Mouse (Mus musculus) c-Kit-negative CD71-positive TER-119-positive erythroid progenitor cells, embryonic 14.5 days (primary cell): ENCODE data around the gene Gm10309.

Experiments used
- DNase-seq: peaks from one replicate; pipeline ENCODE4 v3.0.0-alpha.2; 2013; ENCODE audit warnings: low read depth, low spot score

Gm10309 gene

DNA sequence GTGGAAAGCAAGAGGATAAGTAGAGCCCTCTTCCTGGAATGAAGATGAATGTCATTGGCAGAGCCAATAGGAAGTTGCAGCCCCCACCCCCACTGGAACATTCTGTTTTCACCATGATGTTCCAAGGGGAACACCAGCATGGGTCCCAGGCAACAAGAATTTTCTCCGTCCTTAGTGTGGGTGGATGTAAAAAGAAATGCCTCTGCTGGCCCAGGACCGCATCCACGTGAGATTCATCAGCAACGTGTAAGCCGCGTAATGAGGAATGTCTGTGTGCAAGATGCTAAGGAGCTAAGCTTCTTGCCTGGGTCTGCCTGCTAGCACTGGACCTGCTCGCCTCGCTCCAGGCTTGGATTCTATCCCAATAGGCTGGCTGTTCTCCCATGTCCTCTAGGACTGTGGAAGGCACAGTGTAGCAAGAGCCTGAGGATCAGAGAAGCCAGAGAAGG lies at the start of gene Gm10309:
TSS of gene Gm10309 (minus strand) at position 50 of the 449 bp plus-strand sequence.
- no peak for DNase-seq

DNA sequence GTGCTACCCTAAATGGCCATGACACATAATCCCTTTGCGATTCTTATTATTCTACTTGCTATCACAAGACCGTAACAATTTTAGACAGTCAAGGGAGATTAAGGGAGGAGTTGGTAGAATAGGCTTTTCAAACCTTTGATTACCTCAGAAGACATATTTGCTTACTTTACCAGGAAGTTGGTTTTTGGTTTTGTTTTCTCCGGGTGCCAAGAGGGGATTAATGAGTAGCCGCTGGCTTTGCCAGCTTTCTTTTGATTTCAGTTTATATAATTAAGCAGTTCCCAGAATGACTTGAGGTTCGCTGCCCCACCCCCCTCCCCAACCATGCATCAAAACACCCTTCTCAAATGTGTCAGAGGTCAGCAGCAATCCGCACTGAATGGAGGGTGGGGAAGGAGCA lies 47.0 kb upstream of the Gm10309 start:
- no peak for DNase-seq

DNA sequence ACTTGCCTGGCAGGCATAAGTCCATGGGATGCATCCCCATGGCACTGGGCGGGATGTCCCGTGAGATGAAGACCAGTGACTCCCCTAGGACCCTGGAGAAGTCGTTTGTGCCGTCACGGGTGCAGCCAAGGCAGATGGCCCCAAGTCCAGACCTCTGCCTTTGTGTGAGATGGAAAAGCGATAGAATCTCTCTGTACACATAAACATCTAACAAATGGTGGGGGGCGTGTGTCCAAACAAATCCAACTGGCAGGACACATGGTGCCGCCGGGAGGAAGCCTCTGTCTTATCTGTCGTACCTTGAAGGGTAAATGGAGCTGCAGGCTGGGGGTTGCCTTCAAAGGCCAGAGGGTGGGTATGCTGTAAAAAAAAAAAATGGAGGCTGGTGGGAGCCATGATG lies 46.5 kb upstream of the Gm10309 start:
- DNase-seq, result no peak

GRCm38 (mm10) chr17:86549128-86549527 lies 44.1 kb upstream of the Gm10309 start:
- DNase-seq, result no peak

DNA sequence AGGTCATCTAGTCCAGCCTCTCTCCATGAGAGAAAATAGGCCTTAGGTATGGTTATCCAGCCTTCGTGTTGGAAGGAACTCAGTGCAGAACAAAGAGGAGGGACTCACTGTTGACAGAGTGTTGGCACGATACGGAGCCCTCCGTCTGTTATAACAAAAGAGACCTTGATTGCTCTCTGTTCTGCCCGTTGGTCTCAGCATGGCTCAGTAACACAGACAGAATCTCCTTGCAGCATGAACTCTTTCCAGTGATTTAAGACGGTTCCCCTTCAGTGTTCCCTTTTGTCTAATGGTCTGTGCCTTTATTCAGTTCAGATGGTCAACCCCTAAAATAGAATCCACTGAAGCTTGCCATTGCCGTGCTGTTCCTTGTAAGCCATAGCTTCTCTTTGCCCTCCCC lies 41.5 kb upstream of the Gm10309 start:
- DNase-seq, result no peak

GRCm38 (mm10) chr17:86539881-86540430 lies 34.9 kb upstream of the Gm10309 start:
- no peak for DNase-seq

- peak; percentile 36 for DNase-seq
Observed at GRCm38 (mm10) chr17:86535827-86536656, 31.0 kb upstream of the Gm10309 start.

- no peak for DNase-seq
Observed at GRCm38 (mm10) chr17:86535096-86535495, 30.1 kb upstream of the Gm10309 start.

DNA sequence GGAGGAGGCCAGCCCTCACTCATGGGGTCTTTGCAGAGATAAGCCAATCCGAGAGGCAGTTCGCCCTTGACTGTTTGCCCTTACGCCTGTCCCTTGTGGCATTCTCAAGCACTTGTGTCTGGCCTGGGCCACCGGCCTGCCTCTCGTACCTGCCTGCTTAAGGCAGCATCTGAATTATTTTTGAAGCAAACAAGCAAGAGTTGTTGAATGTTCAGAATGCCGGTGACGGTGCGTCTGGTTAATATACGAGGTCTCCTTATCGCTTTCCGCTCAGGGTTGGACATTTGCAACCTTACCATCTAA lies 28.5 kb upstream of the Gm10309 start:
- no peak for DNase-seq

- DNase-seq, result no peak
Observed at GRCm38 (mm10) chr17:86532783-86533548, 27.9 kb upstream of the Gm10309 start.

DNA sequence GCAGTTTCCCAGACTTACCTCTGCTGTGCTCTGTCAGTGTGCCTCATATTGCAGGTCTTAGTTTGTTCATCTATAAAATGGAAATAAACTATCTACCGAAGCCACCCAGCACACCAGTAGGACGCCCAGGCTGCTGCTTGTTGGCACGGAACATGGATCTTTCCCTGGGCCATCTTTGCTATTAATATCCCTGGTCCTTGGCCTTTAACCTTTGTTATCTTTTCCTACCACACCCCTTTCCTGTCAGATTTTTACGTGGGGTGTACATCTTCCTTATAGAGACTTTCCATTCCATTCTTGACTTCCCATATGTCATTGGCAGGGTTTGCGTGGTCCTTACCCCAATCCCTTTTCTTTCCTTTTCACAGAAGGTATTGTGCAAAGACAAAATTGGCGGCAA lies 26.2 kb upstream of the Gm10309 start:
- no peak for DNase-seq

- DNase-seq, result no peak
Observed at GRCm38 (mm10) chr17:86529411-86529810, 24.4 kb upstream of the Gm10309 start.

- no peak for DNase-seq
Observed at GRCm38 (mm10) chr17:86529003-86529402, 24.0 kb upstream of the Gm10309 start.

GRCm38 (mm10) chr17:86527298-86527697 lies 22.3 kb upstream of the Gm10309 start:
- no peak for DNase-seq

- DNase-seq, result no peak
Observed at GRCm38 (mm10) chr17:86526016-86526415, 21.0 kb upstream of the Gm10309 start.

- DNase-seq, result no peak
Observed at GRCm38 (mm10) chr17:86525075-86525474, 20.0 kb upstream of the Gm10309 start.

DNA sequence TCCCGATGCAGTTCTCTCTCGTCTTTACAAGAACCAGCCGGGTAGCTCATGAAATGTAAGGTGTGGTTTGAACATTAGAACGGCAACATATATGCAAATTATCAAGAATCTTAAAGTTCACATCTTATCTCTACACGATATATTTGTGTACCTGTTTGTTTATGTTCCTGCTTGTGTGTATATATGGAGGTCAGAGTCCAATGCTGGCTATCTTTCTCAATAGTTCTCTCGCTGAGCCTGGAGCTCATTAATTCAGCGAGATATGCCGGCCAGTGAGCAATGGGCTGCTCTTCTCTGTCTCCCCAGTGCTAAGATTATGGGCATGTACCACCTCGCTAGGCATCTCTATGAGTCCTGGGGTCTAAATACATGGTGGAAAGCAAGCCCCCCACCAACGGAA lies 18.8 kb upstream of the Gm10309 start:
- DNase-seq, result no peak

- DNase-seq, result no peak
Observed at GRCm38 (mm10) chr17:86523374-86523773, 18.3 kb upstream of the Gm10309 start.

GRCm38 (mm10) chr17:86522649-86523048 lies 17.6 kb upstream of the Gm10309 start:
- DNase-seq, result no peak

DNA sequence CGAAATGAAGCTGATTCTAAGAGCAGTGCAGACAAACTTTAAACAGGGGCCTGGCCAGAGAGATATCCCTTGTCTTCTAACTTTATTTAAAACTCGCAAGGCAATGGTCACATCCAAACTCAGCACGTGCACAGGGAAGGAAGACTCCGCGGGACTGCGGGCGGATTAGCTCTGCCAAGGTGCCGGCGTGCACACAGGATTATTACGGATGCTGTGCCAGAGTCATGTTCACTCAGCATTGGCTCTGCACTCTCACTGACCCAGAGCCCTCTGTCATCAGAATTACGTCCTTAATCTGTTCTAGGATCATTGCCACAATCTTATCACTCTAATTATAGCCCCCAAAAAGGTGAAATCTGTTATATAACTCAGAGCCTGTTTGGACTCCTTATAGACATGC lies 16.2 kb upstream of the Gm10309 start:
- DNase-seq, result no peak

- DNase-seq, result no peak
Observed at GRCm38 (mm10) chr17:86518604-86519003, 13.6 kb upstream of the Gm10309 start.

DNA sequence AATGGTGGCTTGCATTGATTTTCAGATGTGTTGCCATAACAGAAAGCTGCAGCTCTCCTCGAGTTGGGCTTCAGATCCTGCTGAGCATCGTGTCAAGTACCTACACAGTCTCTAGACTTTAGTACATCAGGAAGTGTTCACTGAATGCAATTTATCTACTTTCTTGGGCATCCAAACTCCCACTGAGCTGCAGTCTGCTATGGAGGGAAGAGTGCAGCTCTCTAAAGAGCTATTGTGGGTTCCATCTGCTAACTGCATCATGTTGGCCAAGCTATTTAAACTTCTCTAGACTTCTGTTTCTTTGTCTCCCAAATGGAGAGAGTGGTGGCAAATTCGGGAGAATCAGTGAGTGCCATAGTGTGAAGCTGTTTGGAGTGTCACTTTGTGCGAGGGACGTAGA lies 11.6 kb upstream of the Gm10309 start:
- DNase-seq, result no peak
